ENCODE assay signal across 12 mouse cellular contexts in genomic region chr9:119003990-119004702, GRCm38 (mm10). TPM values are rescaled to one million over a fixed set of nuclear protein-coding genes. Genes with fewer than 3 reads are reported as not detected.
A peak's percentile ranks its signal among the peaks of the same experiment; 100 is the strongest.
DNase-seq lines count a peak whose midpoint lies in the region.
"Had no signal": no experiment of that assay in that cellular context is flagged by ENCODE, and none has a peak within 500 bp of the region (broad histone marks: within the 10 kb centered on the region; RNA-seq: fewer than 3 reads in every experiment).

No protein-coding gene starts in this region.

- no peak for DNase-seq in heart, embryonic 10.5 days (ENCODE audit: low spot score)
- DNase-seq in heart, adult 8-10 months (ENCODE audit: low spot score) = no peak
- peak; percentile 53 for DNase-seq in left cerebral cortex, adult 11 months (ENCODE audit: low spot score)
- DNase-seq in left cerebral cortex, postnatal 10 days (ENCODE audit: extremely low spot score in 1 of 2, low spot score in 2 of 2) = no peak
- DNase-seq in frontal cortex, adult 2 months (ENCODE audit: extremely low spot score in 1 of 2, low spot score in 1 of 2) = peak; percentile 72 to 77
- peak; percentile 33 for DNase-seq in right cerebral cortex, postnatal 14 days
- DNase-seq in embryo, embryonic 9.5 days (ENCODE audit: extremely low spot score) = no peak
- DNase-seq in ovary, postnatal 10 days (ENCODE audit: low spot score) = no peak
- DNase-seq: adrenal gland, adult 2 months; cerebellum, adult 18-20 months had no signal

- 0 out of 2 replicates have a peak, but pooled peaks cover 5% of the 10 kb centered on the region for H3K36me3 ChIP-seq in heart, embryonic 10.5 days
- H3K36me3 ChIP-seq: intestine, embryonic 15.5 days; lung, embryonic 15.5 days had no signal

- intact Hi-C loops in left cerebral cortex, postnatal 10 days (cut with DNase I) = no loop called here

- peak overlapping the region; percentile 81 for H3K27ac ChIP-seq in heart, embryonic 10.5 days
- H3K27ac ChIP-seq: intestine, embryonic 15.5 days had no signal

- H3K27me3 ChIP-seq in heart, embryonic 10.5 days (ENCODE audit: insufficient read depth, poor library complexity, severe bottlenecking) = no peaks in the 10 kb centered on the region
- H3K27me3 ChIP-seq: intestine, embryonic 15.5 days; lung, embryonic 15.5 days had no signal

- no peak overlapping the region for H3K4me3 ChIP-seq in heart, embryonic 10.5 days
- H3K4me3 ChIP-seq: intestine, embryonic 15.5 days; lung, embryonic 15.5 days had no signal

- H3K4me1 ChIP-seq in heart, embryonic 10.5 days = peaks cover 63% of the 10 kb centered on the region

- 67% methylated on average over 23 of the region's 23 CpGs for WGBS in heart, embryonic 10.5 days

- no peaks in the 10 kb centered on the region for H3K9me3 ChIP-seq in heart, embryonic 10.5 days
- H3K9me3 ChIP-seq: intestine, embryonic 15.5 days; lung, embryonic 15.5 days had no signal

RNA-seq across cellular contexts. Expression of gene Vill, which starts 48.4 kb away (rescaled TPM):
- polyA plus RNA-seq in heart, embryonic 10.5 days (2016; fragmentation: Nextera tagmentation; extraction: Ambion mirVana) = 19.1 and 23.1 TPM in 2 replicates
- under 1 TPM in 3 of 4 experiments, not detected in 1; 0.26 to 0.73 (median 0.50) TPM for total RNA-seq in heart, adult 8-10 months (2022)
- 1 to 10 TPM; 4.9 TPM for total RNA-seq in left cerebral cortex, postnatal 10 days (2021)
- 9.1 and 10.1 TPM in 2 replicates for polyA plus RNA-seq in frontal cortex, adult 2 months (2012; rRNA removed)

Comparison
In these comparisons a context has a peak if more than half of its experiments do, and no peak if none do; other contexts are left out.
1. DNase-seq: peak in left cerebral cortex, adult 11 months (single experiment), frontal cortex, adult 2 months (2 of 2) and right cerebral cortex, postnatal 14 days (single experiment); none in heart, embryonic 10.5 days (single experiment), heart, adult 8-10 months (single experiment), left cerebral cortex, postnatal 10 days (0 of 2), embryo, embryonic 9.5 days (single experiment) and ovary, postnatal 10 days (single experiment).